Mouse (Mus musculus): ENCODE results near the gene Vapb. TPM values are rescaled to one million over a fixed set of nuclear protein-coding genes. Genes with fewer than 3 reads are reported as not detected.

Vapb gene
- total RNA-seq, 4 experiments from 2014 or later = 111 to 134 (median 121) TPM

GRCm38 (mm10) chr2:173828134-173828533, 90.8 kb downstream of the Vapb start:
- no peak for DNase-seq (ENCODE audit: low spot score in 2 of 2)

GRCm38 (mm10) chr2:173832828-173833492, 95.6 kb downstream of the Vapb start:
- DNase-seq (ENCODE audit: low spot score in 2 of 2) = no peak

Small RNA genes lying within 50 kb of the gene (microRNA-seq; reads per million reads assigned to microRNA genes)
- 0 reads per million in 2 experiments for gene Mir6340

Other genes with a start within 250 kb of the Vapb start
- not detected for gene 1700021F07Rik, start 214.9 kb upstream of the Vapb start, total RNA-seq (2022)
- not detected for gene Ankrd60, start 159.1 kb upstream of the Vapb start, total RNA-seq (2022)
- gene Rab22a, start 77.8 kb upstream of the Vapb start, total RNA-seq (2022) = 10 to 100 TPM; 23.9 to 31.0 (median 26.3) TPM
- gene 1700010B08Rik, start 18.1 kb upstream of the Vapb start, total RNA-seq (2022) = not detected

Data from layer of hippocampus, adult 8-10 months (tissue).